Mouse (Mus musculus): Measurements from ENCODE around the gene Kcnt2. TPM values are rescaled to one million over a fixed set of nuclear protein-coding genes. Genes with fewer than 3 reads are reported as not detected.
A peak's percentile ranks its signal among the peaks of the same experiment; 100 is the strongest.

The Kcnt2 gene
- total and polyA plus RNA-seq, 2 experiments from 2014 or later, result 2.4 to 8.9 TPM

DNA sequence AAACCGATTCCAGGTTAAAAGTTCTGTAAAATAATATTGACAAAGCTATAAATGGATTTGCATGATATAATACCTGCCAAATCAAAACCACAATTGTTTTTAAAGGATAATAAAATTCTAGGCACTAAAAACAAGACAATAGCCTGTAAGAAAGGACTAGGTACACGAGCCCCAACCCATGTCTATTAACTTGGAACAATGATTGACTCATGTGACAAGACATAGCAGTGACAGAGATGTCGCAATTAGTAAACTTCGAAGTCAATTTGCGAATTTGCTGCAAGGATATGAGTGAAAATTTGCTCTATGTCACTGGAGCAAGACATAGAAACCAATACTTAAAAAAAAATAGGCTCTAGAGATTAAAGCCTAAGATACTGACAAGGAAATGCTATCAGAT is 198.4 kb downstream of the Kcnt2 start:
- Histone ChIP-seq H3K36me3 (ENCODE audit: insufficient read depth) (no peaks in the 10 kb centered on the region), H3K27ac (ENCODE audit: low read depth, low read length) (no peak overlapping the region), H3K9me3 (ENCODE audit: low read length) (no peaks in the 10 kb centered on the region), H3K4me2 (ENCODE audit: low read depth) (no peak overlapping the region), H3K9ac (no peak overlapping the region), H3K4me3 (ENCODE audit: low read depth, low read length) (no peak overlapping the region), H3K4me1 (ENCODE audit: insufficient read depth) (no peaks in the 10 kb centered on the region), H3K27me3 (ENCODE audit: insufficient read depth, low read length) (no peaks in the 10 kb centered on the region)
- no peak for ATAC-seq
- WGBS, result 86% methylated on average over 5 of the region's 5 CpGs
- DNase-seq, result no peak
- no peak for TF ChIP-seq CTCF (IDR thresholded peaks at IDR 0.05; ENCODE audit: low read depth)

DNA sequence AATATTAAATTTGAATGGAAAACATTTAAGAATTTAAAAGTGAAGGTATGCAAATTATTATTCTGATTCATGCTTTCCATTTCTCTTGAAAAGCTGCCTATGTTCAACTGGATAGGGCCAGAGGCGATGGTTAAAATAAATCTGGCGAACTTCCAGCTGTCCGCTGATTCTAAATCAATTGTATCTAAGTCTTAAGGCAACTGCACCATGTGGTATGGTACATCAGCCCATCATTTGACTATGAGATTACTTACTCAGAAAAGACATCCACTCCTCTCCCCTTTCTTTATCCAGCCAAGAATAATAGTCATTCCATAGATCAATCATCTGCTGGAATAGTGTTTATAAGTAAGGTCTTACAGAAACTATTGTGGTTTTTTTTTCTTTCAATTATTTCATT is 205.5 kb downstream of the Kcnt2 start:
- H3K4me3 ChIP-seq (ENCODE audit: low read depth, low read length), result no peak overlapping the region
- H3K9ac ChIP-seq, result no peak overlapping the region
- ATAC-seq (no peak), DNase-seq (no peak)
- no peak for TF ChIP-seq CTCF (IDR thresholded peaks at IDR 0.05; ENCODE audit: low read depth)
- 75% methylated on average over 3 of the region's 3 CpGs for WGBS
- H3K9me3 ChIP-seq (ENCODE audit: low read length), result no peaks in the 10 kb centered on the region
- no peaks in the 10 kb centered on the region for H3K27me3 ChIP-seq (ENCODE audit: insufficient read depth, low read length)
- no peak overlapping the region for H3K27ac ChIP-seq (ENCODE audit: low read depth, low read length)
- no peak overlapping the region for H3K4me2 ChIP-seq (ENCODE audit: low read depth)
- H3K36me3 ChIP-seq (ENCODE audit: insufficient read depth), result no peaks in the 10 kb centered on the region
- H3K4me1 ChIP-seq (ENCODE audit: insufficient read depth), result no peaks in the 10 kb centered on the region

DNA sequence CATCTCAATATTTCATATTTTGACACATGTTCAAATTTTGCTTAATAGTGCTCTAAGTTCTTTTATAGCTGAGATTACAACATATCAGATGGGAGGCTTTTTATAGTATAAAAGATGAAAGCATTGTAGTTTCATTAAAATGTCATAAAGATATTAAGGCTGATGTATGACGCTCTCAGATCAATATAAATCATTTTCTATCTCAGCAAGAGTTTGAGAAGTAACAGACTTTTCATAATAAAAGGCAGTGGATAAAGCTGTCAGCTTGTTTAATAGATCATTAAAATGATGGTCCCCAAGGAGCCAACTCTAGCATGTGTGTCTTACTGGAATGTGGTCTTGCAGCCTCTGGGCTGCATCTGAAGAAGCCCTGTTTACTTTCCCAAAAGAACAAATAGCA is 206.0 kb downstream of the Kcnt2 start:
- TF ChIP-seq CTCF (IDR thresholded peaks at IDR 0.05; ENCODE audit: low read depth), result no peak

DNA sequence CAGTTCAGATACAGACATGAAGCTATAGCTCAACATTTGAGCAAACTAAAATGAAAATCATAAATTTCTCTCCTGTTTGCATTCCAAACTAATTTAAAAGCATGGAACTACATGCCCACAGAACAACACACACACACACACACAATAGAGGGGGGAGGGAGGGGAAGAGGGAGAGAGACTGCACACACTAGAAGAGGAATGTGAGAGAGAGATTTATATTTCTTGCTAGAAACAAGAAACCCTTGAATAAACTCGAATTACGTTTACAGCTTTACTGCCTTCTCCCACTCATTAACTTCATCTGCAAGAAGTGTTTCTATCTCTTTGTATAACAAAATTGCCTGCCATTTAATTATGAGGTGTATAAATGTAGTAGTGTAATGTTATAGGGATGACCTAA is 209.9 kb downstream of the Kcnt2 start:
- Histone ChIP-seq H3K36me3 (ENCODE audit: insufficient read depth) (no peaks in the 10 kb centered on the region), H3K9ac (no peak overlapping the region)

More for the DNA sequence above, 206.0 kb downstream of the Kcnt2 start:
- no peaks in the 10 kb centered on the region for H3K27me3 ChIP-seq (ENCODE audit: insufficient read depth, low read length)
- 81% methylated on average over 1 of the region's 1 CpGs for WGBS
- no peaks in the 10 kb centered on the region for H3K9me3 ChIP-seq (ENCODE audit: low read length)
- DNase-seq (no peak), ATAC-seq (no peak)
- H3K27ac ChIP-seq (ENCODE audit: low read depth, low read length), result no peak overlapping the region
- no peak overlapping the region for H3K4me3 ChIP-seq (ENCODE audit: low read depth, low read length)
- no peaks in the 10 kb centered on the region for H3K4me1 ChIP-seq (ENCODE audit: insufficient read depth)
- H3K4me2 ChIP-seq (ENCODE audit: low read depth), result no peak overlapping the region
- H3K36me3 ChIP-seq (ENCODE audit: insufficient read depth), result no peaks in the 10 kb centered on the region
- H3K9ac ChIP-seq, result no peak overlapping the region

GRCm38 (mm10) chr1:140456873-140457272 is 210.9 kb downstream of the Kcnt2 start:
- no peak for TF ChIP-seq CTCF (IDR thresholded peaks at IDR 0.05; ENCODE audit: low read depth)
- Histone ChIP-seq H3K9ac (no peak overlapping the region), H3K27ac (ENCODE audit: low read depth, low read length) (no peak overlapping the region), H3K27me3 (ENCODE audit: insufficient read depth, low read length) (no peaks in the 10 kb centered on the region), H3K9me3 (ENCODE audit: low read length) (no peaks in the 10 kb centered on the region), H3K4me3 (ENCODE audit: low read depth, low read length) (no peak overlapping the region), H3K4me1 (ENCODE audit: insufficient read depth) (no peaks in the 10 kb centered on the region), H3K36me3 (ENCODE audit: insufficient read depth) (no peaks in the 10 kb centered on the region), H3K4me2 (ENCODE audit: low read depth) (no peak overlapping the region)
- DNase-seq (no peak), ATAC-seq (no peak)
- 77% methylated on average over 2 of the region's 2 CpGs for WGBS

More for the DNA sequence above, 209.9 kb downstream of the Kcnt2 start:
- Histone ChIP-seq H3K4me1 (ENCODE audit: insufficient read depth) (no peaks in the 10 kb centered on the region), H3K4me2 (ENCODE audit: low read depth) (no peak overlapping the region), H3K27me3 (ENCODE audit: insufficient read depth, low read length) (no peaks in the 10 kb centered on the region), H3K9me3 (ENCODE audit: low read length) (no peaks in the 10 kb centered on the region), H3K4me3 (ENCODE audit: low read depth, low read length) (no peak overlapping the region), H3K27ac (ENCODE audit: low read depth, low read length) (no peak overlapping the region)
- DNase-seq (no peak), ATAC-seq (no peak)
- 78% methylated on average over 2 of the region's 2 CpGs for WGBS
- no peak for TF ChIP-seq CTCF (IDR thresholded peaks at IDR 0.05; ENCODE audit: low read depth)

GRCm38 (mm10) chr1:140468315-140468714 is 222.4 kb downstream of the Kcnt2 start:
- WGBS, result 54% methylated on average over 4 of the region's 4 CpGs
- Histone ChIP-seq H3K4me2 (ENCODE audit: low read depth) (no peak overlapping the region), H3K27me3 (ENCODE audit: insufficient read depth, low read length) (no peaks in the 10 kb centered on the region), H3K4me3 (ENCODE audit: low read depth, low read length) (no peak overlapping the region), H3K36me3 (ENCODE audit: insufficient read depth) (no peaks in the 10 kb centered on the region), H3K27ac (ENCODE audit: low read depth, low read length) (no peak overlapping the region), H3K9ac (no peak overlapping the region), H3K4me1 (ENCODE audit: insufficient read depth) (no peaks in the 10 kb centered on the region), H3K9me3 (ENCODE audit: low read length) (no peaks in the 10 kb centered on the region)
- TF ChIP-seq CTCF (IDR thresholded peaks at IDR 0.05; ENCODE audit: low read depth), result no peak
- DNase-seq (no peak), ATAC-seq (no peak)

DNA sequence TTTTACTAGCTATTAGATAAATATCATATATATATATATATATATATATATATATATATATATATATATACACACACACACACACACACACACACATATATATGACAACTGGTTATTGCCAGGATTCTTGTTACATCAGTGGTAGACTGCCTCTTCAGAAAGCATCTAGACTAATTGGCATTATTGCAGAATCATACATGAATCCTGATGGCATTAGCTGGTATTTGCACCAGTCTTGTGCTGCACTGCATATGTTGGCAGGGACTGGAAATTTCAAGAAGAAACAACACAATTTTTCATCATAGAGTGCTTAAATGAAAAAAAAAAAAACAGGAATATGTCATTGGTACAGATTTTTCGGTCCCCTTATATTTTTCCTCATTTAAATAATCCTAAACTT is 223.6 kb downstream of the Kcnt2 start:
- no peak for DNase-seq
- H3K4me1 ChIP-seq (ENCODE audit: insufficient read depth), result no peaks in the 10 kb centered on the region

GRCm38 (mm10) chr1:140476921-140477320 is 231.0 kb downstream of the Kcnt2 start:
- TF ChIP-seq CTCF (IDR thresholded peaks at IDR 0.05; ENCODE audit: low read depth), result no peak
- WGBS, result 56% methylated on average over 2 of the region's 2 CpGs

More for the DNA sequence above, 223.6 kb downstream of the Kcnt2 start:
- Histone ChIP-seq H3K27ac (ENCODE audit: low read depth, low read length) (no peak overlapping the region), H3K4me2 (ENCODE audit: low read depth) (no peak overlapping the region), H3K9me3 (ENCODE audit: low read length) (no peaks in the 10 kb centered on the region), H3K36me3 (ENCODE audit: insufficient read depth) (no peaks in the 10 kb centered on the region), H3K4me3 (ENCODE audit: low read depth, low read length) (no peak overlapping the region), H3K9ac (no peak overlapping the region), H3K27me3 (ENCODE audit: insufficient read depth, low read length) (no peaks in the 10 kb centered on the region)
- TF ChIP-seq CTCF (IDR thresholded peaks at IDR 0.05; ENCODE audit: low read depth), result no peak
- WGBS, result 83% methylated on average over 1 of the region's 1 CpGs
- no peak for ATAC-seq

More at GRCm38 (mm10) chr1:140476921-140477320, 231.0 kb downstream of the Kcnt2 start:
- no peak overlapping the region for H3K4me3 ChIP-seq (ENCODE audit: low read depth, low read length)
- no peaks in the 10 kb centered on the region for H3K27me3 ChIP-seq (ENCODE audit: insufficient read depth, low read length)
- no peaks in the 10 kb centered on the region for H3K36me3 ChIP-seq (ENCODE audit: insufficient read depth)
- no peaks in the 10 kb centered on the region for H3K4me1 ChIP-seq (ENCODE audit: insufficient read depth)
- peak; percentile 10 for DNase-seq
- H3K9ac ChIP-seq, result no peak overlapping the region
- no peak for ATAC-seq
- no peak overlapping the region for H3K4me2 ChIP-seq (ENCODE audit: low read depth)
- H3K9me3 ChIP-seq (ENCODE audit: low read length), result no peaks in the 10 kb centered on the region
- no peak overlapping the region for H3K27ac ChIP-seq (ENCODE audit: low read depth, low read length)

Data from forebrain, postnatal 0 days (tissue).